Mouse (Mus musculus): ENCODE results near the gene Bmi1. TPM values are rescaled to one million over a fixed set of nuclear protein-coding genes. Genes with fewer than 3 reads are reported as not detected.

Bmi1 gene
- polyA plus RNA-seq, 2 experiments = 28.5 to 39.6 TPM

DNA sequence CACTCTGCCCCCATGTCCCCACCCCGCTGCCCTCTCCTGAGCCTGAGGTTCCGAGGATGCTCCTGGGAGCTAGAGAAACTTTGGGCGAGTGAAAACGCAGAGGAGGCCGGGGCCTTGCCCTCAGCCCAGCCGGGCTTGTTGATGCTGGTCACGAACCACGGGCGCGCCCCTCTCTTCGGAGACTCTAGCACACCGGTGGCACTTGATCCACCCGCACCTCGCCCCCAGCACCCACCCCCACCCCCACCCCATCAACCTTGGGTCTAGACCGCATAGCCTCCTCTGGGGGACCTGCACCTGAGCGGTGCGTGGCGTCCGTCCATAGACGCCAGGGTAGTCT, 17.8 kb downstream of the Bmi1 start:
- Histone ChIP-seq H3K27me3 (ENCODE audit: control insufficient read depth, insufficient read depth, low read length) (peaks cover 83% of the 10 kb centered on the region), H3K9me3 (ENCODE audit: control insufficient read depth, low read length) (no peaks in the 10 kb centered on the region), H3K9ac (ENCODE audit: low read depth, low read length, severe bottlenecking) (peak overlapping the region; percentile 88), H3K4me3 (replicated peaks; ENCODE audit: low read length) (peak overlapping the region; percentile 69), H3K27ac (replicated peaks; ENCODE audit: low read depth, low read length) (no peak overlapping the region), H3K4me2 (replicated peaks; ENCODE audit: low read depth, low read length, severe bottlenecking) (peak overlapping the region; percentile 92), H3K36me3 (ENCODE audit: control insufficient read depth, insufficient read depth, low read length) (no peaks in the 10 kb centered on the region), H3K4me1 (ENCODE audit: control insufficient read depth, insufficient read depth, low read length) (peaks cover 12% of the 10 kb centered on the region)
- ATAC-seq (ENCODE audit: low FRiP score, low read depth) (peak; percentile 16; the same call in 1 of the 2 replicates), DNase-seq (ENCODE audit: low spot score) (no peak)
- no peak for TF ChIP-seq POLR2A (IDR thresholded peaks at IDR 0.05; ENCODE audit: borderline replicate concordance, extremely low read depth, insufficient read depth, insufficient read length)
- WGBS = under 1% methylated on average over 19 of the region's 20 CpGs

DNA sequence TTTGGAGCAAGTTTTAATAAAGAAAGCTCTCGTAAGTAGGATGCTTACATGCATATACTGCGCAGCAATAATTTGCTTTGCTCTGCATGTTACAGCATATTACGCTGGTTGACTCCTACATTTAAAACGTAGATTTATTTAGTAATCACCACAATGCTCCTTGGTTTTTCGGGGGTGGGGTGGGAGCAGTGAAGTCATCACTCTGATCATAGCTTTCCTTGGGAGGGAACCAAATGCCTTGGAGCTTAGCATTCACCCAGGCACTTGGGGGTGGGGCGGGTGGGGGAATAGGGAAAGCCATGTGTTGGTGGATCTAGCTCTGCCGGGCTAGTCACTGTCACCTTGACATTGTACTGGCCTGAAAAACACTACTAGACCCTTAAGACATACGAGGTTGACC, 18.3 kb downstream of the Bmi1 start:
- peaks cover 7% of the 10 kb centered on the region for H3K4me1 ChIP-seq (ENCODE audit: control insufficient read depth, insufficient read depth, low read length)
- no peak overlapping the region for H3K4me3 ChIP-seq (replicated peaks; ENCODE audit: low read length)
- H3K9me3 ChIP-seq (ENCODE audit: control insufficient read depth, low read length) = no peaks in the 10 kb centered on the region
- H3K9ac ChIP-seq (ENCODE audit: low read depth, low read length, severe bottlenecking) = no peak overlapping the region
- WGBS = 2% methylated on average over 8 of the region's 8 CpGs
- TF ChIP-seq POLR2A (IDR thresholded peaks at IDR 0.05; ENCODE audit: borderline replicate concordance, extremely low read depth, insufficient read depth, insufficient read length) = no peak
- ATAC-seq (ENCODE audit: low FRiP score, low read depth) (no peak), DNase-seq (ENCODE audit: low spot score) (no peak)
- no peaks in the 10 kb centered on the region for H3K36me3 ChIP-seq (ENCODE audit: control insufficient read depth, insufficient read depth, low read length)
- H3K27me3 ChIP-seq (ENCODE audit: control insufficient read depth, insufficient read depth, low read length) = peaks cover 83% of the 10 kb centered on the region
- peak overlapping the region; percentile 92; the same call in 1 of the 2 replicates for H3K4me2 ChIP-seq (replicated peaks; ENCODE audit: low read depth, low read length, severe bottlenecking)
- no peak overlapping the region for H3K27ac ChIP-seq (replicated peaks; ENCODE audit: low read depth, low read length)

DNA sequence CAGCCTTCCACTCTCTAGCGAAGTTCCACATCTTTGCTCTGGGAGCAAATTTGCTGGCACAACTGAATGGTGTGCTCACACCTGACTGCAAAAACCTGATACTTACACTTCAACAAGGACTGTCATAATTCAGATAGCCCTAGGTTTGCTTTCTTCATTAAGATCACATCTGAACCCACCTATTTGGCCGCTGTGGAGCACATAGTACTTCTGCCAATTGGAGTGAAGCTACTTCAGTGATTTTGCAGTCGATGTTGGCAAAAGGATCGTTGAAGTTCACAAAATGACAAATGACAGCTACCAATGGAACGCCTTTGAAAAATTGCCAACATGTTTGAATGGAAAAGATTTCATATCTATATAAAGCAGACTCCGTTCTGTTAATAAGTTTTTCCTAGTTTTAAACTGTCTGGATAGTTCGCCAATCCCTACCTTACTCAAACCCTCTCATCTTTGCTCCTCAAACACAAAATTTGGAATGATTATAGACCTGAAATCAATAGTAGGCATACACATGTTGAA, 18.9 kb downstream of the Bmi1 start:
- Histone ChIP-seq H3K9ac (ENCODE audit: low read depth, low read length, severe bottlenecking) (no peak overlapping the region), H3K4me3 (replicated peaks; ENCODE audit: low read length) (no peak overlapping the region), H3K27ac (replicated peaks; ENCODE audit: low read depth, low read length) (no peak overlapping the region), H3K4me1 (ENCODE audit: control insufficient read depth, insufficient read depth, low read length) (peaks cover 5% of the 10 kb centered on the region; the same call in 1 of the 2 replicates), H3K27me3 (ENCODE audit: control insufficient read depth, insufficient read depth, low read length) (peaks cover 83% of the 10 kb centered on the region), H3K4me2 (replicated peaks; ENCODE audit: low read depth, low read length, severe bottlenecking) (no peak overlapping the region), H3K36me3 (ENCODE audit: control insufficient read depth, insufficient read depth, low read length) (no peaks in the 10 kb centered on the region), H3K9me3 (ENCODE audit: control insufficient read depth, low read length) (no peaks in the 10 kb centered on the region)
- no peak for TF ChIP-seq POLR2A (IDR thresholded peaks at IDR 0.05; ENCODE audit: borderline replicate concordance, extremely low read depth, insufficient read depth, insufficient read length)
- DNase-seq (ENCODE audit: low spot score) (no peak), ATAC-seq (ENCODE audit: low FRiP score, low read depth) (no peak)
- WGBS = 6% methylated on average over 7 of the region's 7 CpGs

DNA sequence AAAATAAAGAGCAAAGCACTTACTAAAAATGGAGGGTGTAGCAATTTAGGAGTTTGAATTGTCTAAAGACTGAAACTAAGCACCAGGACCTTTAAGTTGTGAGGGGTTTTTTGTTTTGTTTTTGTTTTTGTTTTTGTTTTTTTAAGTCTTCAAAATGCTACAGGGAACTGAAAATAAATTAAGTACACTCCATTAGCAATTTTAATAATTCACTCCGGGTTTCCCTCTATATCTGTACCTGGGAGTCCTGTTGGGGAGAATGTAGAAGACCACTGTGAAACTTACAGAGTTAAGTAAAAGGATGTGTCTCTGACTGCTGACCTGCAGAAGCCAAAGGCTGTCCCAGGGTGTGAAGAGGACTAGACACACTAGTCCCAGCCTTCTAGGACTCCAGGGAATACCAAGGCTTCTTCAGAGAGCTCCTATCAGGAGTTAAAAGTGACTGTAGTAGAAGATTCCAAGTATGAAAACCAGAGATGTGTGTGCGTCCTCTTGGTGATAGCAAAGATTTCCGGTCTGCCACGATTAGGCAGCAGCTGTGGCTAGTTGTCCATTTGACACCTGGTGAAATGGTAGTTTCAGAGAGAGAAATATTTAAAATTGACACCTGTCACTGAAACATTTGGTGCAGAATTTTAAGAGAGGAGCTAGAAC, 20.9 kb downstream of the Bmi1 start:
- Histone ChIP-seq H3K36me3 (ENCODE audit: control insufficient read depth, insufficient read depth, low read length) (no peaks in the 10 kb centered on the region), H3K4me2 (replicated peaks; ENCODE audit: low read depth, low read length, severe bottlenecking) (no peak overlapping the region), H3K4me1 (ENCODE audit: control insufficient read depth, insufficient read depth, low read length) (peaks cover 5% of the 10 kb centered on the region; the same call in 1 of the 2 replicates), H3K9me3 (ENCODE audit: control insufficient read depth, low read length) (no peaks in the 10 kb centered on the region), H3K27ac (replicated peaks; ENCODE audit: low read depth, low read length) (no peak overlapping the region), H3K9ac (ENCODE audit: low read depth, low read length, severe bottlenecking) (no peak overlapping the region), H3K4me3 (replicated peaks; ENCODE audit: low read length) (no peak overlapping the region), H3K27me3 (ENCODE audit: control insufficient read depth, insufficient read depth, low read length) (peaks cover 78% of the 10 kb centered on the region)
- 2% methylated on average over 4 of the region's 4 CpGs for WGBS
- no peak for TF ChIP-seq POLR2A (IDR thresholded peaks at IDR 0.05; ENCODE audit: borderline replicate concordance, extremely low read depth, insufficient read depth, insufficient read length)
- ATAC-seq (ENCODE audit: low FRiP score, low read depth) = no peak
- DNase-seq (ENCODE audit: low spot score) = no peak

DNA sequence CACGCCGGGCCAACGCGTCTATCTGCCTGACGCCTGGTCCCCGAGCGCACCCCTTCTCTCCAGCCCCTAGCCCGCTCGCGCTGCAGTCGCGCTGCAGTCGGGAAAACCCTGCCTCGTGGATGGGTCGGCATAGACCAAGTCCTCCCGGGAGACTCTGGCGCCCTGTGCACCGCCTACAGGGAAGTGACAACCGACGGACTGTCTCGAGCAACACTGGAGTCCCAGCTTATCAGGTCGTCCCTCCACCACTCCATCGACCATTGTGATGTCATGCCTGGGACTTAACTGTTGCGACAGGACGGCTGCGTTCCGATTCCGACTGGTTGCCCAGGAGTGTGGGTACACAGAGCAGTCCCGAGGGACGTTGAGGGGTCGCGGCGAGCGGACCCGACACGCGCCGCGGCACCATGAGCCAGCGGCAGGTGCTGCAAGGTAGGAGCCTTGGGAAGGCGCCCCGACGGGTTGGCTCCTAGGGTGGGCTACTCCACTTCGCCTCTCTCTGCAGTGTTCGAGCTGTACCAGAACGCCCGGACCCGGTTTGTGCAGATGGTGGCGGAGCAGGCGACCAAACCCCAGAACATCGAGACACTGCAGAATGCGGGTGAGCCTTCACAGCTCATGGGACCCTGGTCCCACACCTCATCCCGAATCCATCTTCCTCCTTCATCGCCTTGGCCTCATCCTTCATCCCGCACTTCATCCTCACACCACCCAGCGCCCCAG, 22.0 kb downstream of the Bmi1 start:
- H3K4me3 ChIP-seq (replicated peaks; ENCODE audit: low read length) = 0 out of 2 replicates have a peak overlapping the region, but pooled peaks have one; percentile 10
- H3K9ac ChIP-seq (ENCODE audit: low read depth, low read length, severe bottlenecking) = no peak overlapping the region
- ATAC-seq (ENCODE audit: low FRiP score, low read depth) (no peak), DNase-seq (ENCODE audit: low spot score) (no peak)
- H3K27ac ChIP-seq (replicated peaks; ENCODE audit: low read depth, low read length) = no peak overlapping the region
- H3K9me3 ChIP-seq (ENCODE audit: control insufficient read depth, low read length) = no peaks in the 10 kb centered on the region
- H3K36me3 ChIP-seq (ENCODE audit: control insufficient read depth, insufficient read depth, low read length) = no peaks in the 10 kb centered on the region
- no peak overlapping the region for H3K4me2 ChIP-seq (replicated peaks; ENCODE audit: low read depth, low read length, severe bottlenecking)
- peaks cover 5% of the 10 kb centered on the region; the same call in 1 of the 2 replicates for H3K4me1 ChIP-seq (ENCODE audit: control insufficient read depth, insufficient read depth, low read length)
- under 1% methylated on average over 43 of the region's 56 CpGs for WGBS
- TF ChIP-seq POLR2A (IDR thresholded peaks at IDR 0.05; ENCODE audit: borderline replicate concordance, extremely low read depth, insufficient read depth, insufficient read length) = no peak
- H3K27me3 ChIP-seq (ENCODE audit: control insufficient read depth, insufficient read depth, low read length) = peaks cover 73% of the 10 kb centered on the region
